Mouse (Mus musculus) ovary, adult 18-20 months (tissue): ENCODE data around the gene Ddi1.
"Not testable (repeated sequence)": the region's sequence is repeated elsewhere in the genome, so short reads cannot be mapped to it uniquely, and the experiment has no call there.

Experiments
- DNase-seq: peaks from one replicate; pipeline ENCODE4 v3.0.0; 2022; ENCODE audit warnings: low spot score, mixed read lengths

Ddi1 gene

DNA sequence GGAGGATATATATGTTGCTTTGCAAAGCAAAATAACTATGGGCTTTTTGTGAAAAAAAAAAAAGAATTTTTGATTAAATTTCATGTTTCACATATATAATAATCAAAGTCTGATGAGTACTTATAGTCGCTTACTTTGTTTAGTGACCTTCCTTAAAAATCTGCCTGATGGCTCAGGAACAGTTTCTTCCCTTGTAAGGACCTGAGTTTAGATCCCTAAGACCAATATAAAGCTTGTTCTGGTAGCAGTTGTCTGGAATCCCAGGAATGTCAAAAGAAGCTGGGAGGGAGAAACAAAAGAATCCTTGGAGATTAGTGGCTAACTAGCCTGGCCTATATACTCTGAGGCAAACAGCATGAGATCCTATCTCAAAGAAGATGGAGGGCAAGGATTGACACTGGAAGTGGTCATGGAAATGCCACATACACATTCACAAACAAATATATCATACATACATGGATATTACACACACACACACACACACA lies at the start of gene Ddi1:
Ddi1 (minus strand) TSS at position 51 of the 485 bp plus-strand sequence.
- DNase-seq, result no peak

DNA sequence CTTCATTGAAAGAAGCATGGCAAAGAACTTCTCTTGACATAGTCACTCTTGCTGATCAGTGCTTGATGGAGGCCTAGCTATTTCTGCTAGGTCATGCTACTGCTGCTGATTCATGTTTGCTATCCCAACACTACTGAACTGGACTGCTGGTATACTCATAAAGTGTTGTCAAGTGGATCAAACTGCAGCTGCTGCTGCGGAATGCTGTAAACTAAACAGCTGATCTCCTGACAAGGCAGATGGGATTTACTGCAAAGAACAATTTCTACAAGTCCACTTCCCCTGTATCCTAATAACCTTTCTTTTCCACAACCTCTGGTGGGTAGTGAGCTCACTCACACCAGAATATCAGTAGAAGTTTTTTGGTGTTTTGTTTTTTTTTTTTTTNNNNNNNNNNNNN lies 47.5 kb upstream of the Ddi1 start:
- DNase-seq, result no peak

DNA sequence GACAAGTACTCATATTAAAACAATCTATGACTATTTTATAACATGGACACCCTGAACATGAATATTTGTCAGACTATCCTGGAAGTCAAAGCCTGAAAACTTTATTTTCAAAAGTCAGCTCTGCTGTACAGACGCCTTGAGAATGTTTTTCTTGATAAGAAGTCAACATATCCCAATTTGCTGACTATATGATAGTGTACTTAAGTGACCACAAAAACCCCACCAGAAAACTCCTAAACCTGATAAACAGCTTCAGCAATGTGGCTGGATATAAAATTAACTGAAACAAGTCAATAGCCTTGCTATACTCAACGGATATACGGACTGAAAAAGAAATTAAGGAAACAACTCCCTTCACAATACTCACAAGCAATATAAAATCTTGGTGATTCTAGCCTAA lies 36.2 kb upstream of the Ddi1 start:
- DNase-seq, result no peak

DNA sequence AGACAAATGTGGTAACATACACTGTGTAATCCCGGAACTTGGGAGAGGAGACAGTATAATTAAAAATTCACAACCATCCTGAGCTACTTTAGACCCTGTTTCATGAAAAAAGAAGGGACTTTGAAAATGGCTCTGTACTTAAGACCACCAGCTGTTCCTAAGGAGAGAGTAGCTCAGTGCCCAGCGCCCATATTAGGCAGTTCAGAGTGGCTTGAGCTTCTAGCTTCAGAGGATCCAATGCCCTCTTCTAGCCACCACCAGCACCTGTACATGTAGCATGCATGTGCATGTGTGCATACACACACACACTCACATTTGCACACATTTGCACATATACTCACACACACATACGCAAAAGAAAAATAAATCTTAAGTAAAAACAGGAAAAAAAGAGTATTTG lies 34.9 kb upstream of the Ddi1 start:
- no peak for DNase-seq

DNA sequence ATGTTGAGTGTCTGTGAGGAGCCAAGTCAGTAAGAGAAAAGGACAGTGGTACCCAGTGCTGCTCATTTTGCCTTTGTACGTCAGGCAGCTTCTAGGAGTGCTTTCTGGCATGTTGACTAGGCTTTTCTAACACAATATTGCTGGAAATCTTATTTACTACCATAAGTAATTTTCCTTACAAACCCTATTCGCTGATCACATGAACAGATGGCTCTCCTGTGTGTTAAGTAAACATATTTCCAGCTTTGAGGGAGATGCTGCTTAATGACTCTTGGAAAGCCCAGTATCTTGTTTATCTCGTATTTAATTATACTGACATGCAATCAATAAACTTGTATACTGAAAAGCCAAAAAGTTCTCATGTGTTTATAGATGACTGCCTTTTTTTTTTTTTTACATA lies 32.4 kb upstream of the Ddi1 start:
- DNase-seq, result no peak

DNA sequence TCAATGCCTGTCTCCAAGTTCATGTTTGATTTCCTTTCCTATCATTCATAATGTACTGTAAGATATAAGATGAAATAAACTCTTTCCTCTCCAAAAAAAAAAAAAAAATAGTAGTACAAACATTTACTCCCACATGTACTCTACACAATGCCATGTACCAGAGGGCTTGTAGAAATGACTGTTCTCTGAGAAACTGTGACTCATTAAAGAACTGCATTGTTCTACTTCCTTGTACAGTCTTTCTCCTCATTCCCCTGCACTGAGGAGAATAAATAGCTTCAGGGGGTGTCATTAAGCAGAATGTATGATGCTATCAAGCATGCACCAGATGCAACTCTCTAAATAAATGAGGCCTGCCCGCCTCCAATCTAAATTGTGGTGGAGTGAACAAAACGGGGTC lies 28.9 kb upstream of the Ddi1 start:
- DNase-seq, result no peak

DNA sequence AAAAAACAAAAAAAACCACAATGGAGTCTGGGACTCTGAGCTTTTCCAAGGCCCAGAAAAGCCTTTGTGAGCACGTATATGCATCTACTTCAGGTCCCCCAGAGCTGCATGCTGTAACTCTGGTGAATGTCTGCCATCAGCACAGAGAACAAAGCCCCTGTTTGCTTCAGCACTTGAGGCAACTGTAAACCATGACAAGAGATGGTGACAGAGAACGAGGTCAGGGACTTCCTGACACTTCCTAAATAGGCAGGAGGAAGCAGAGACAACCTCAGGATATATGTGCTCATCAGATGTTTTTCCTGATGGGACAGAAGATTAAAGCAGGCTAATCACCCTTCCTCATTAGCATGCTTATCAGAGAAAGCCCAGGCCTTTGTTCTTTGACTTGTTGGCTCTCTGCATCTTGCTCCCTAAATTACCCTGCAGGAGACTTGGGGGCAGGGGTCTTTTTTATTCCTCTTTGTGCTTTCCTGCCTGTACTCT lies 19.6 kb upstream of the Ddi1 start:
- no peak for DNase-seq

DNA sequence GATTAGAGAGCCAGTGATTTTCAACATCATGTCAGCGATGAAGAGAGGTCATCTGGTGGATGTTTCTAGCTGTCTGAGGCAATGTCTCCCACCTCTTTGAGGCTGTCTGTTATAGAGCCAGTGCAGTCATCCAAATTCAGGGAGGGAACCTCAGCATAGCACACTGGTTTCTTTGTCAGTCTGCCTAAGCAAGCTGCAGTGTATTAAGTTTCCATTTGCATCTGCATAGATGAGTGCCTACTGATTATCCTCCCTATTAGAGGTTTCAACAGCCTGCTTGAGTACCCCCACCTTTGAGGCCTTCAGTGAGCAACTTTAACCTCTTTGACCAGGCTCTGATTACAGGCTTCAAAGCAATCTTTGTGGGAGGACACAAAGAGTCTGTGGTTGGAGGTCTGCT lies 17.1 kb upstream of the Ddi1 start:
- DNase-seq, result no peak

DNA sequence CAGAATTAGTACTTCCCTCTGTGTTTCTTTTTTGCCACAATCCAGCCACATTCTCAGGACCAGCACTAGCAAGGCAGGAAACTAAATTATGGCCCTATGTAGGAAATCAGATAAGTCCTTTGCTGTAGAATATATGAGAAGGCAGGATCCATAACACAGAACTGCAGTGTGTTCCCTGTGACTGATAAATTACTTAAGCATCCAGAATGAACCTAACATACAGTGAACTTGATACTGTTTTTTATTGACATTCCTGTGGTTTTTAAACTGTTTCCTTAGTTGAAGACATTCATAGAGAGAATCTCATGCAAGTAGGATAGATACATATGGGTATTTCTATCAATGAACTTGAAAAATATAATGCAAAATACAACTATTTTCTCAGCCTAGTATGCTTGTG lies 7.9 kb upstream of the Ddi1 start:
- no peak for DNase-seq

DNA sequence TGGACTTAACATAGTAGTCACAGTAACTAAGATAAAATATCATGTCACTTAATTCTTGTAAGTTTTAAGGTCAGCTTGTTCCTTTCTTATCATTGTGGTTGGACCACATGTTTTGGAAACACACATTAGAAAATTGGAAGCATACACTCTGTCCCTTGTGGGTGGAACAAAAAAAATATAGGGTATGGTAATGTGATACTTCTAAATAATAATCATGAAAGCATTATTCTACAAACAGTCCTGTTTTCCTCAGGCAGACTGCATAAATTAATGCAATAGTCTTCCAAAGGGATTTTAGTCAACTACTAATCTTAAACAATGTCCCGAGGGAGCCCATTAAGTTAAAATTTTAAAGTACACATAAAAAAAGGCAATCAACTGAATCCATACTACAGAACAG lies 6.7 kb upstream of the Ddi1 start:
- DNase-seq, result no peak

DNA sequence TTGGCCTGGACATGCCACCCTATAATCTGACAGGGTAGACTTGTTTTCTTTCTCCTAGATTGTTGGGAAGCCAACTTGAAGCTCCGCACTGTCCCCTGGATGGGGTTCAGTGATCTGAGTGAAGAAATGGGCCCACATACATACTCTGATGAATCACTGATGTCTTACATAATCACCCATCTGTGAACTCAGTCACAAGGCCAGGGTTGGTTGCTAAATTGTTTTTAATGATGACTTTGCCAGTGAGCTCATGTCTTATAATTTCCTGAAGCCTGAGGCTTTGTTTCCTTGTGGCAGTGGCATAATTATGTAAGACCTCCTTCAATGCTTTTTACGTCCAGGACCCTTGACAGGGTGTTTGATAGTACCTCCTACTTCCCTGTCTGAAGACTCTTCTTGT lies 4.8 kb downstream of the Ddi1 start:
- DNase-seq, result no peak

DNA sequence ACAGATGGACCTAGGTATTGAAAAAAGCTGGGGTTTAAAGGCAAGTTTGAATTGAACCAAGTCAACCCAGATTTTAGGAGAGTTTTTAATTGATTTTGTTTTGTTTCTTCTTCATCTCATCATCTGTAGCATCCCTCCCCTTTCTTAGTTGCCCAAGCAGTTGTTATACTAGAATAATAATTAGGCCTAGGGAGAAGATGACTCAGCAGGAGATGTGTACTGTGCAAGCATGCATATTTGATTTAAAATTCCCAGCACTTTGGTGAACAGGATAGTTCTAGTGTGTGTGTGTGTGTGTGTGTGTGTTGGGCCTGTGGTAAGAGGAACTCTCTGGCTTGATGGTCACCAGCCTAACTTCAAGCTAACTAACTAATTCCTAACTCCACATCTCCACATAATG lies 12.6 kb downstream of the Ddi1 start:
- DNase-seq, result no peak

DNA sequence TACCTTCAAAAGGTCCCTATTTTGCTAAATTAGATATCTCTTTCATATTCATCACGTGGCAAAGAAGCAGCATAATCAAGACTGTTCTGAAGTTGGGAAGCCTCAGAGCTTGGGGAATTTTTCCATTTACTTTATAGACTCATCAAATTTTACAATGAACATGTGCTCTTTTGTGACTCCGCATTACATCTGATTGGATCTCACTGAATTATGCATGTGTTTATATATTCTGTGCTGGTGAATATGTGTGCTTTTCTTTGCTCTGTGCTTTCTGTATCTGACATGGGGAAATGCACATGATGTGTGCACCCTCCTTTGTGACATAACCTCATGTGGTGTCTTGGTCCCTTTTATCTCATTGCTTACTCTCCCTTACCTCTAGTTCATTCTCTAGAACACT lies 17.7 kb downstream of the Ddi1 start:
- no peak for DNase-seq

DNA sequence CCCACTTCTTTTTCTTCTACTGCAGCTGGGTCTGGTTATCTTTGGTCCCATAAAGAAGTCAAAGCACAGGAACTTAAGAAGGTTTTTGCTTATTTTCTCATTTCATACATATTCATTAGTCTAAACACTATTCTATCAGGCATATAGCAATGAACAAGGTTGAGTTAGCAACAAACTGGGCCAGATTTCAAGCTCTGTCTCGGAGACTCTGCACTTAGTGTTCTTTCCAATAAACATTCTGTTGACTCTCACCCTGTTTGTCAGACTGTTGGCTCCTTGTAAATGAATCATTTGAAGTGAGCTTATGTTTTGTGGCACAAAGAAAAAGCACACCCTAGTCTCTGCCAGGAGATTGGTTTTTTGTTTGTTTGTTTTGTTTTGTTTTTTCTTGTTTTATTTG lies 19.3 kb downstream of the Ddi1 start:
- DNase-seq, result no peak

DNA sequence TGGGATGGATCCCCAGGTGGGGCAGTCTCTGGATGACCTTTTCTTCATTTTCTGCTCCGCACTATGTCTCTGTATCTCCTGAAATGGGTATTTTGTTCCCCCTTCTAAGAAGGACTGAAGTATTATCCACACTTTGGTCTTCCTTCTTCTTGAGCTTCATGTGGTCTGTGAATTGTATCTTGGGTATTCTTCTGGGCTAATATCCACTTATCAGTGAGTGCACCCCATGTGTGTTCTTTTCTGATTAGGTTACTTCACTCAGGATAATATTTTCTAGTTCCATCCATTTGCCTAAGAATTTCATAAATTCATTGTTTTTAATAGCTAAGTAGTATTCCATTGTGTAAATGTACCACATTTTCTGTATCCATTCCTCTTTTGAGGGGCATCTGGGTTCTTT lies 33.7 kb downstream of the Ddi1 start:
- not testable (repeated sequence) for DNase-seq

DNA sequence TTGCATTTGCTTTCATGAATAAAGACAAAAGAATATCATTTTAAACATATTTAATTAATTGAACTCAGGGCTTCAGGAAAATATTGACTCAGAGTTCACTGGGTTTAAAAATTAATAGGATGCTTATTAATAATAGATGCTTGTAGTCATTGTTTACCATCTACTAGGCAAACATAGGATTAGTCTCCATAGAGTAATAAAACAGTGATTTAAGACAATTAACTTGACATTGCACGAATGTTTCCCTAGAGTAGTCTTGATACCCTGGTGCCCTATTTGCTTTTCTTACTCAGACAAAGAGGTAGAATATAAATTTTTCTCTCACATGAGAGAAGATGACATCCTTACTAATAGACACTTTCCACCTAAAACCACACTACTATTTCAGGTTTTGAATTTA lies 52.1 kb downstream of the Ddi1 start:
- no peak for DNase-seq

DNA sequence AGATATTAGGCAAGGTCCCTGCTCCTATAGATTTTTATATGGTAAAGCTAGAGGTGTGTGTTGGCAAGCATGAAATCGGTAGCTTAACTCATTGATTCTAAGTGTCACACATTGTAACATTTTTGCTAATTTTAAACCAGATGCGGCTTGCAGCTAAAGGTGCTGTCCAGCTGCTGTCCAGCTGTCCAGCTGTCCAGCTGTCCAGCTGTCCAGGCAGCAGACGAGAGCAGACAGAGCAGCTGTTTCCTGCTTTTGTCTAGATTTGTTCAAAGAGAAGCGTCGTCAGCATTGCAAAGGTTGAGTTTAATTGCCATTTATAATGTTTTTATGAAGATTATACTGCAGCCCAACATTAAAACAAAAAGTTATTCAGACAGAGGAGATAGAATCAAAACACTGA lies 56.8 kb downstream of the Ddi1 start:
- no peak for DNase-seq
